ENCODE assay signal across 8 mouse cellular contexts in genomic region chr6:50180189-50180588, GRCm38 (mm10).
DNase-seq lines count a peak whose midpoint lies in the region; ATAC-seq and TF ChIP-seq lines count a peak whose summit lies in the region.
"Had no signal": no experiment of that assay in that cellular context is flagged by ENCODE, and none has a peak within 500 bp of the region (broad histone marks: within the 10 kb centered on the region; RNA-seq: fewer than 3 reads in every experiment).

No protein-coding gene starts in this region.

- no peak overlapping the region for H3K4me3 ChIP-seq in heart, embryonic 12.5 days
- no peak overlapping the region for H3K4me3 ChIP-seq in liver, postnatal 0 days (ENCODE audit: low read depth, low read length)
- H3K4me3 ChIP-seq: forebrain, embryonic 10.5 days had no signal

- H3K27me3 ChIP-seq in heart, embryonic 12.5 days (replicated peaks): no peaks in the 10 kb centered on the region
- no peaks in the 10 kb centered on the region for H3K27me3 ChIP-seq in liver, postnatal 0 days (ENCODE audit: insufficient read depth, low read length)

- H3K36me3 ChIP-seq in heart, embryonic 12.5 days: peaks cover 17% of the 10 kb centered on the region
- peaks cover 14% of the 10 kb centered on the region for H3K36me3 ChIP-seq in liver, postnatal 0 days (replicated peaks; ENCODE audit: insufficient read depth, low read length)

- no peak overlapping the region for H3K27ac ChIP-seq in heart, embryonic 12.5 days (ENCODE audit: poor library complexity, severe bottlenecking)
- no peak overlapping the region for H3K27ac ChIP-seq in liver, postnatal 0 days (ENCODE audit: low read depth)
- H3K27ac ChIP-seq: forebrain, embryonic 10.5 days had no signal

- peak; percentile 53 for DNase-seq in heart, adult 8-10 months (ENCODE audit: low spot score)
- DNase-seq in liver, postnatal 0 days: no peak
- no peak for DNase-seq in liver
- peak; percentile 16 for DNase-seq in MN1 (ENCODE audit: low spot score)
- DNase-seq in kidney, postnatal 14 days: peak; percentile 32
- DNase-seq in urinary bladder, adult 2 months (ENCODE audit: low spot score): no peak

- 73% methylated on average over 4 of the region's 4 CpGs for WGBS in heart, embryonic 12.5 days
- WGBS in liver, postnatal 0 days (ENCODE audit: insufficient replicate concordance): 72% methylated on average over 4 of the region's 4 CpGs

- H3K9ac ChIP-seq in heart, embryonic 12.5 days: no peak overlapping the region
- no peak overlapping the region for H3K9ac ChIP-seq in liver, postnatal 0 days (replicated peaks)

- peaks cover 3% of the 10 kb centered on the region for H3K4me1 ChIP-seq in heart, embryonic 12.5 days (replicated peaks)
- no peaks in the 10 kb centered on the region for H3K4me1 ChIP-seq in liver, postnatal 0 days (ENCODE audit: insufficient read depth)
- H3K4me1 ChIP-seq: forebrain, embryonic 10.5 days had no signal

- TF ChIP-seq EP300 in liver, postnatal 0 days (IDR thresholded peaks at IDR 0.05; ENCODE audit: low read depth): no peak

- no peaks in the 10 kb centered on the region for H3K9me3 ChIP-seq in heart, embryonic 12.5 days (replicated peaks)
- H3K9me3 ChIP-seq in liver, postnatal 0 days (ENCODE audit: low read length): no peaks in the 10 kb centered on the region
- H3K9me3 ChIP-seq: forebrain, embryonic 10.5 days had no signal

- TF ChIP-seq CTCF in liver, postnatal 0 days (IDR thresholded peaks at IDR 0.05; ENCODE audit: low read depth): peak; percentile 55

- ATAC-seq in heart, embryonic 12.5 days (ENCODE audit: insufficient number of reproducible peaks, low FRiP score): no peak
- ATAC-seq in liver, postnatal 0 days: no peak

- H3K4me2 ChIP-seq in heart, embryonic 12.5 days: no peak overlapping the region
- no peak overlapping the region for H3K4me2 ChIP-seq in liver, postnatal 0 days (ENCODE audit: low read depth, low read length)

Comparison
In these comparisons a context has a peak if more than half of its experiments do, and no peak if none do; other contexts are left out.
1. DNase-seq: peak in heart, adult 8-10 months (single experiment), MN1 (single experiment) and kidney, postnatal 14 days (single experiment); none in liver, postnatal 0 days (single experiment), liver (single experiment) and urinary bladder, adult 2 months (single experiment).